Mouse (Mus musculus) heart, embryonic 12.5 days (tissue): ENCODE measurements around the gene Flywch2. TPM values are rescaled to one million over a fixed set of nuclear protein-coding genes. Genes with fewer than 3 reads are reported as not detected.
A peak's percentile ranks its signal among the peaks of the same experiment; 100 is the strongest.

ENCODE experiments used
- ATAC-seq: fragments of 200-750 bp; cut with Nextera tagmentation; 2 replicates; pipeline ENCODE4 v1.8.0; 2017; ENCODE audit warnings: moderate TSS enrichment, moderate library complexity; ENCODE audit not compliant: insufficient number of reproducible peaks, low FRiP score
- H3K27ac ChIP-seq: fragments of 300-500 bp; sonication (generic); 2 replicates; pipeline ENCODE4 v1.5.1; 2016; ENCODE audit warnings: mild to moderate bottlenecking, moderate library complexity; ENCODE audit not compliant: poor library complexity, severe bottlenecking
- H3K27me3 ChIP-seq: fragments of 300-500 bp; sonication (generic); replicated peaks from 2 replicates; pipeline ENCODE4 v1.6.1; 2016; ENCODE audit warnings: mild to moderate bottlenecking, moderate library complexity
- H3K36me3 ChIP-seq: fragments of 300-500 bp; sonication (generic); 2 replicates; pipeline ENCODE4 v1.6.1; 2016; ENCODE audit warnings: mild to moderate bottlenecking, moderate library complexity
- H3K4me1 ChIP-seq: fragments of 300-500 bp; sonication (generic); replicated peaks from 2 replicates; pipeline ENCODE4 v1.6.1; 2016; ENCODE audit warnings: mild to moderate bottlenecking
- H3K4me2 ChIP-seq: fragments of 300-500 bp; sonication (generic); 2 replicates; pipeline ENCODE4 v1.6.1; 2016; ENCODE audit warnings: mild to moderate bottlenecking, moderate library complexity
- H3K4me3 ChIP-seq: fragments of 300-500 bp; sonication (generic); 2 replicates; pipeline ENCODE4 v1.5.1; 2016; ENCODE audit warnings: mild to moderate bottlenecking
- H3K9ac ChIP-seq: fragments of 300-500 bp; sonication (generic); 2 replicates; pipeline ENCODE4 v1.6.1; 2016; ENCODE audit warnings: mild to moderate bottlenecking, moderate library complexity
- H3K9me3 ChIP-seq: fragments of 300-500 bp; sonication (generic); replicated peaks from 2 replicates; pipeline ENCODE4 v1.6.1; 2016; ENCODE audit warnings: mild to moderate bottlenecking, moderate library complexity
- WGBS: fragments of 180-500 bp; shearing (Covaris S2); methylation state at CpG from one replicate; pipeline ENCODE4 v1.1.7; 2016; 5-methylcytosine and 5-hydroxymethylcytosine counted together
- polyA plus RNA-seq: library from polyadenylated mRNA; unstranded; fragments of >200 nt; fragmentation: Nextera tagmentation; extraction: Ambion mirVana; gene quantifications from 2 replicates; pipeline ENCODE4 v1.2.1, GENCODE M21; 2016

Flywch2 gene
- polyA plus RNA-seq, 1 experiment from 2014 or later: 6.9 TPM

DNA sequence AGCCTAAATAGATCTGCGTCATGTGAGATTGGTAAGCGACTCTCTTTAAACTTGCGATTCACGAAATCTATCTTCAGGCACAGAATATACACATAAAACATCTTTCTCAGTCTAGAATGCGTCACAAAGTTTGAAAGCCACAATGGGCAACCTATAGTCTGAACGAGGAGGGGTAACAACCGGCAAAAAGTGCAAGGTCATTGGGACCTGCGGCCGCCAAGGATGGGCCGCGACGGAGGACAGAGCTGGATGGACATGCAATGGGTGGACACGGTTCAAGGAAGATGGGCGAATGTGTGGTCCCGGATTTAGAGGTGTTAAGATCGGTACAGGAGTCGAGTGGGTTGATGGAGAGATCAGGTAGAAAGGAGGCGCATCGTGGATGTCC lies 15.0 kb downstream of the Flywch2 start:
- peak overlapping the region; percentile 80 for H3K4me2 ChIP-seq
- H3K36me3 ChIP-seq: peaks cover 15% of the 10 kb centered on the region
- peak overlapping the region; percentile 82 for H3K27ac ChIP-seq
- ATAC-seq: peak; percentile 65
- under 1% methylated on average over 19 of the region's 19 CpGs for WGBS
- H3K27me3 ChIP-seq: no peaks in the 10 kb centered on the region
- H3K9me3 ChIP-seq: no peaks in the 10 kb centered on the region
- H3K4me1 ChIP-seq: peaks cover 8% of the 10 kb centered on the region
- H3K4me3 ChIP-seq: peak overlapping the region; percentile 87
- H3K9ac ChIP-seq: peak overlapping the region; percentile 93

DNA sequence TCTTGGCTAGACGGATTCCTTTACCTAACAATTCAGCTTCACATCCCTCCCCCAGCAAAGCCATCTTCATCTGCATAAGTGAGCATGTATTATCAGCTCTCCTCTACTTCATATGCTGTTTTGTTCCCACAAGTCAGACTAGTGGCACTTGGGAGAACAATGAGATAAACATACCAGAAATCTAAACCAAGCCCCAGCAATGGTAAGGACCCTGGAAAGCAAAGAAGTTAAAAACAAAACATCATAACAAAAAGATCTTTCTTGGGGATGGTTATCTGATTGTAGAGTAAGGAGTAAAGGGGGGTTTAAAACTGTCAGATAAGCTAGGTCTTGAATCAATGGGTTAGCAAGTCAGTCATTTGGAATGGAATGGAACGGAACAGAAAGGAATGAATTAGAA lies 15.4 kb downstream of the Flywch2 start:
- H3K9ac ChIP-seq: peak overlapping the region; percentile 93
- no peaks in the 10 kb centered on the region for H3K9me3 ChIP-seq
- peak overlapping the region; percentile 87 for H3K4me3 ChIP-seq
- peak overlapping the region; percentile 82 for H3K27ac ChIP-seq
- peaks cover 15% of the 10 kb centered on the region for H3K36me3 ChIP-seq
- WGBS: 14% methylated on average over 2 of the region's 2 CpGs
- H3K4me2 ChIP-seq: peak overlapping the region; percentile 80
- no peak for ATAC-seq
- H3K4me1 ChIP-seq: peaks cover 8% of the 10 kb centered on the region
- H3K27me3 ChIP-seq: no peaks in the 10 kb centered on the region

DNA sequence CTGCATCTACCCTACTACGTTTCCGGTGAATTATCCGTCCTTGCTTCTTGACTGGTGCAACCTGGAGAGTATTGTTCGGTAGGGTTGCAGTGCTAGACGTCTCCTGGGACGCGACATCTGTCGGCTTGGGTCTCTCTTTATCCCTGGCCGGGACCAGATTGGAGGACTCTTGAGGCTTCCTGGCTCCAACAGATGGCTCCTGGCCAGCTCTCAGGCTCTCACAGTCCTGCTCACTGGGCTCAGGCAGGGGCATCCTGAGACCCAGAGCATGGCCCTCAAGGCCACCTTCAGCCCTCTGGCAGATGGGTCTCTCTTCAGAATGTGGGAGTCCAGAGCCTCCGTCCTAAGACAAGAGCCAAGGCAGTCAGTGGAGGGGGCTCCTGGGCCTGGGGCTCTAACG lies 22.9 kb downstream of the Flywch2 start:
- Histone ChIP-seq H3K9me3 (no peaks in the 10 kb centered on the region), H3K4me2 (no peak overlapping the region), H3K27me3 (no peaks in the 10 kb centered on the region), H3K27ac (no peak overlapping the region), H3K9ac (no peak overlapping the region), H3K36me3 (peaks cover 56% of the 10 kb centered on the region), H3K4me1 (no peaks in the 10 kb centered on the region), H3K4me3 (no peak overlapping the region)
- WGBS: 86% methylated on average over 11 of the region's 11 CpGs
- ATAC-seq: no peak

DNA sequence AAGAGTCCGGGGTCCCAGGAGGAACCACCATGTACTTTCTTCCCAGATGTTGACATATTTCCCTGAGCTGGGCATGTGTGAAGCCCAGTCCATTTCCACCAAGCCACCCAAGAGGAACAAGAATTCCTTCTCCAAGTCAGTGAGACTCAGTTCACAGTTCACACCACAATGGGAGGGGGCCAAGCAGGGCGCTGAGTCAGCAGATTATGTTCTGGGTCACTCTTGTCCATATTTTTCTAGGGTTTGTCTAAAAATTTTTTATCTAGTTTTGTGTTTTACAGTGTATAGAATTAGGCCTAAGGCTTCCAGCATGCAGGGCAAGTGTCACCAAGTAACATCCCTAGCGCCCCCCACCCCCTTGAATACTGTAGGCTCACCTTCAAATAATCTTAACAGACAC lies 24.7 kb downstream of the Flywch2 start:
- WGBS: 91% methylated on average over 3 of the region's 3 CpGs
- Histone ChIP-seq H3K36me3 (peaks cover 73% of the 10 kb centered on the region), H3K4me1 (no peaks in the 10 kb centered on the region), H3K9ac (no peak overlapping the region), H3K9me3 (no peaks in the 10 kb centered on the region), H3K4me3 (no peak overlapping the region), H3K27ac (no peak overlapping the region), H3K27me3 (no peaks in the 10 kb centered on the region), H3K4me2 (no peak overlapping the region)
- ATAC-seq: no peak

DNA sequence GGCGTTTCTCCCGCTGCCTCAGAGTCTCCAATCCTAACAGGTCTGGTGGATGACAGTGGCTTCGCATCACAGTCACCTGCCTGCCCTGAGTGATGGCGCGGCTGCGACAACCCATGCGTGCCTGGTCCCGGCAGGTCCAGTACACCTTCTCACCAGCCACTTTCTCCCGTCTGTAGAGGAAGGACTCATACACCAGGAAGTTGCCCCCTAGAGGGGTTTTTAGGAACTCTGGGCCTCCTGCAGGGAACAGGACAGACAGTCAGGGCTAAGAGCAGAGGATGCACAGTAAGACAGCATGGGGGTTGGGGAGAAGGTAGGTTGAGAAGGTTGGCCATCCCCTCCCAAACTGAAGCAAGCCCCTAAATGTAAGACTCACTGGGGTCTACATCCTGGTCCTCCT lies 25.6 kb downstream of the Flywch2 start:
- Histone ChIP-seq H3K4me1 (no peaks in the 10 kb centered on the region), H3K4me3 (no peak overlapping the region), H3K27ac (no peak overlapping the region), H3K27me3 (no peaks in the 10 kb centered on the region), H3K9ac (no peak overlapping the region), H3K4me2 (no peak overlapping the region), H3K36me3 (peaks cover 79% of the 10 kb centered on the region), H3K9me3 (no peaks in the 10 kb centered on the region)
- 89% methylated on average over 9 of the region's 9 CpGs for WGBS
- ATAC-seq: no peak

DNA sequence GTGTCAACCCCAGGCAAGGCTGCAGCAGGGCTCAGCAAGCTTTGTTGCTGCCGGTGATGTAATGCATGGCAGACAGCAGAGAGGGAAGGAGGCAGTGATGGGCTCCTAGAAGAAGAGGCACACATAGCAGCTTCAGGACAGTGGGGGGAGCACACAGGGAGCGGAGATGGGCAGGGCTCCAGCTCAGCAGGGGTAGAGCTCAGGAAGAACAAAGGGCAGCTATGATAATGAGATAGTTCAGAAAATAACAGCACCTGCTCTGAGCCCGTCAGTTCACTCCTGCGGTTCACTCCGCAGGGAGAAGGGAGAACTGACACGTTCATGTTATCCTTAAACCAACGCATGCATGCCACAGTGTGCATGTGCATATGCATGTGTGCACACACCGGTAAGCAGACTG lies 27.1 kb downstream of the Flywch2 start:
- H3K9ac ChIP-seq: no peak overlapping the region
- no peak for ATAC-seq
- no peaks in the 10 kb centered on the region for H3K27me3 ChIP-seq
- H3K4me2 ChIP-seq: no peak overlapping the region
- no peaks in the 10 kb centered on the region for H3K4me1 ChIP-seq
- H3K9me3 ChIP-seq: no peaks in the 10 kb centered on the region
- WGBS: 83% methylated on average over 8 of the region's 8 CpGs
- no peak overlapping the region for H3K4me3 ChIP-seq
- H3K36me3 ChIP-seq: peaks cover 92% of the 10 kb centered on the region
- no peak overlapping the region for H3K27ac ChIP-seq

DNA sequence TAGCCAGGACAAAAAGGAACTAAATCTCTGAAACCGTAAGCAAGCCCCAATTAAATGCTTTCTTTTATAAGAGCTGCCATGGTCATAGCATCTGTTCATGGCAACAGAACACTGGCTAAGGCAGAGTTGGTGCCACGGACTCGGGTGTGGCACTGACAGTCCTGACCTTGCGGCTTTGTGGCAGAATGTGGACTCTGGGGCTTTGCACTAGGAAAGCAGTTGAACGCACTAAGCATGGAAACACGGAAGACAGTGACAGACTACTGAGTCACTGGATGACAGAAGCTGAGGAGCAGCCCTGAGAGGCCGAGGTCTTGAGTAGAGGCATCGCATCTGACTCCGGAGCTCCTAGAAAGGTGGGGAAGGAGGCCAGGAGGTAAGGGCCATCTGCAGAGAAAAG lies 28.3 kb downstream of the Flywch2 start:
- Histone ChIP-seq H3K9me3 (no peaks in the 10 kb centered on the region), H3K36me3 (peaks cover 98% of the 10 kb centered on the region), H3K9ac (no peak overlapping the region), H3K4me3 (no peak overlapping the region), H3K27ac (no peak overlapping the region), H3K27me3 (no peaks in the 10 kb centered on the region), H3K4me2 (no peak overlapping the region), H3K4me1 (no peaks in the 10 kb centered on the region)
- WGBS: 93% methylated on average over 9 of the region's 9 CpGs
- no peak for ATAC-seq

DNA sequence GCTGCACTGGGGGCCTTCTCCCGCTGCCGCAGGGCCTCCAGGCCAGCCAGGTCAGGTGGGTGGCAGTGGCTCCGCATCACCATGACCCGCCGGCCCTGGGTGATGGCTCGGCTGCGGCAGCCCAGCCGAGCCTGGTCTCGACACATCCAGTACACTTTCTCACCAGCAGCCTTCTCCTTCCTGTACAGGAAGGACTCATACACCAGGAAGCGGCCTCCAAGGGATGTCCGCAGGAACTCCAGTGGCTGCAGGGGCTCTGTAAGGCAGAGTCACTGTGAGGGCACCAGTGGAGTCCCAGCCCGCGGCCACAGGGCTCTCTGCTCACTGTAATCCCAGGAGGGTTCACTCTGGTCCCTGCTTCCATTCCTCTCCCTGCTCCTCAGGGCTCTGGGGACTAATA lies 30.2 kb downstream of the Flywch2 start:
- Histone ChIP-seq H3K4me2 (no peak overlapping the region), H3K4me3 (no peak overlapping the region), H3K27ac (no peak overlapping the region), H3K9me3 (no peaks in the 10 kb centered on the region), H3K9ac (no peak overlapping the region), H3K27me3 (no peaks in the 10 kb centered on the region), H3K36me3 (peaks cover 93% of the 10 kb centered on the region), H3K4me1 (no peaks in the 10 kb centered on the region)
- 83% methylated on average over 13 of the region's 13 CpGs for WGBS
- no peak for ATAC-seq

DNA sequence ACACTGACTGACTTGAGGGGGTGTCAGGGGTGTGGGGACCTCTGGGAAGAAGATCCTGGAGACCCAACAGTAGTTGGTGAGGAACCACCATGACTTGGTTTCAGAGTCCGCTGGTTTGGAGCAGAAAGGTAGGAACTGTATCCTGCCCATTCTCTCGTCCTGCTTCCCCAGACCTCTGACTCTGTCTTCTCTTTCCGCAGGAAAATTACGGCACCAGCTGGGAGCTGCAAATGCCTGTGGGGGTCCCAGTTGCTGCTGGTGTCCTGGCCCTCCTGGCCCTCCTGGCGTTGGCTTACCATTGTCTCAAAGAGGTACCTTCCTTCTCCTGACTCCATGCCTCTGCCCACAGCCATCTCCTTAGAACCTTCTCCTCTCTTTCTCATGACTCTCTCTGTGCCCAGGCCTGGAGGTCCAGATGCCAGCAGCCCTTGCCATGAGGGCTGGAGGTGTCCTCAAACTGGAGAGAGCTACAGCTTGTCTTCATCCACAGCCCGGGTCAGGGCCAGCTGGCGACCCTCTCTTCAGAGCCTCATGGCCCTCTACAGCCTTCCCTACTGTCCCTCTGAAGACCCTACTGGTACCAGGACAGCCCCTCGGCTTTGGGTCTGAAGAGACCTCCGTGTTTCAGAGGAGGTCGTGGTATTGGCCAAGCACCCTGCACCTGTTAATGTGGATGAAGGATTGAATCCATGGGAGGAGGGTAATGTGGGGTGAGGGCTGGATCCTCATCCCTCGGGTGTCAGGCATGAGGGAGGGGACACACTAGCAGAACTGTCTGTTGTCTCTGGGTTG lies 36.3 kb downstream of the Flywch2 start:
- H3K4me1 ChIP-seq: peaks cover 18% of the 10 kb centered on the region
- H3K4me3 ChIP-seq: no peak overlapping the region

DNA sequence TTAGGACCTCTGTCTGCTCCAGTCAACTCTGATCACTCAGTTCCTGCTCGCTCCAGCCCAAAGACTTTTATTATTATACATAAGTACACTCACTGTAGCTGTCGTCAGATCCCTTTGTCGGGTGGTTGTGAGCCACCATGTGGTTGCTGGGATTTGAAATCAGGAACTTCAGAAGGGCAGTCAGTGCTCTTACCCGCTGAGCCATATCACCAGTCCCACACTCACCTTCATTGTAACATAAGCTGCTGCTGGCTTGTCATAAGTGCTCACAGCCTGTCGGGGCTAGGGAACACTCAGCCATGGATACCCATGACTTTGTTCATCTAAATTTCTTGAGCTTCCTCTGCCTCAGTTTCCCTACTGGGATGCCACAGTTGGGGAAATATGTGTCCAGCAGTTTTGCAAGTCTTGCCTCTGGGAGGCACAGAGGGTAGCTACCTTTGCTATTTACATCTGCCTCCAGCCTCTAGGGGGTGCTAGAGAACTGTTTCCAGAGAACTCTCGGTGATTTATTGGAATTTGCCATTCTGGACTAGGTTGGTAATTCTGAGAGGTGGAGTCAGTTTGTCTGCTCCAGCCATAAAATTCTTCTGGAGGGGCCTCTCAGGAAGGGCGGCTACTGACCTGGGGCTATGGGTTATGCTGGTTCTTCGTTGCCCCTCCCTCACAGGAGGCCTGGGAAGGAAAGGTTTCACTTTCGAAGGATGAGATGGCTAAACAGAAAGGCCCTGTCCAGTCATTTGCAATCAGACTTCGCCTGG lies 37.1 kb downstream of the Flywch2 start:
- Histone ChIP-seq H3K36me3 (peaks cover 27% of the 10 kb centered on the region), H3K4me3 (peak overlapping the region; percentile 29; the same call in 1 of the 2 replicates), H3K4me1 (peaks cover 22% of the 10 kb centered on the region), H3K4me2 (peak overlapping the region; percentile 58), H3K9ac (no peak overlapping the region), H3K27me3 (peaks cover 50% of the 10 kb centered on the region), H3K9me3 (no peaks in the 10 kb centered on the region), H3K27ac (no peak overlapping the region)
- ATAC-seq: peak; percentile 16; the same call in 1 of the 2 replicates
- 33% methylated on average over 10 of the region's 10 CpGs for WGBS

More for the DNA sequence above, 36.3 kb downstream of the Flywch2 start:
- 71% methylated on average over 11 of the region's 11 CpGs for WGBS
- H3K4me2 ChIP-seq: peak overlapping the region; percentile 58
- H3K27ac ChIP-seq: no peak overlapping the region
- peaks cover 42% of the 10 kb centered on the region for H3K27me3 ChIP-seq
- no peak; the same call in 1 of the 2 replicates for ATAC-seq
- H3K9me3 ChIP-seq: no peaks in the 10 kb centered on the region
- peaks cover 34% of the 10 kb centered on the region for H3K36me3 ChIP-seq
- H3K9ac ChIP-seq: no peak overlapping the region

DNA sequence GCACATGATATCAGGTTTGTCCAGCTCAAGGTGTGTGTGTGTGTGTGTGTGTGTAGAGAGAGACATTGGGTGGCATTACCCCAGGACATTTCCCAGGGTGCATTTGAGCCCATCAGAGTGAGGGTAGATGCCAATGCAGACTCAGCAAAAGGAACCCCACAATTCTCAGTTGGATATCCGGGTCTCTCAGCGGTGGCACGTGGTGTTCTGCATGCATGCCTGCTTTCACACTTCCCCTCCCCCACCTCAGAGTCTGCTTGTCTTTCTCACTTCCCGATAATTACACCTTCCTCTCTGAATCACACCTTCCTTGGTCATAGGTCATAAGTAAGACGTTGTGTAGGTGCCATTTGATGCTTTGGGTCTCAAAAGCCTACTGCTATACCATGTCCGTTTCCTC lies 37.9 kb downstream of the Flywch2 start:
- Histone ChIP-seq H3K4me3 (no peak overlapping the region), H3K27ac (no peak overlapping the region), H3K36me3 (peaks cover 19% of the 10 kb centered on the region), H3K9me3 (no peaks in the 10 kb centered on the region), H3K4me1 (peaks cover 22% of the 10 kb centered on the region), H3K4me2 (no peak overlapping the region), H3K27me3 (peaks cover 58% of the 10 kb centered on the region), H3K9ac (no peak overlapping the region)
- ATAC-seq: no peak
- 27% methylated on average over 6 of the region's 6 CpGs for WGBS
